27 mouse cellular contexts compared by ENCODE assay signal in genomic region chr17:35571477-35571876, GRCm38 (mm10). TPM values are rescaled to one million over a fixed set of nuclear protein-coding genes. Genes with fewer than 3 reads are reported as not detected.
DNase-seq lines count a peak whose midpoint lies in the region; ATAC-seq and TF ChIP-seq lines count a peak whose summit lies in the region.
"Had no signal": no experiment of that assay in that cellular context is flagged by ENCODE, and none has a peak within 500 bp of the region (broad histone marks: within the 10 kb centered on the region; RNA-seq: fewer than 3 reads in every experiment).

No protein-coding gene starts in this region.

- no peak for TF ChIP-seq EP300 in ES-Bruce4 (IDR thresholded peaks at IDR 0.05; ENCODE audit: insufficient read depth, low read depth, low read length)
- no peak for TF ChIP-seq EP300 in stomach, postnatal 0 days (optimal IDR thresholded peaks at IDR 0.05)

- 0 out of 2 replicates have a peak, but pooled peaks have one; percentile 31 for ATAC-seq in limb, embryonic 12.5 days (ENCODE audit: insufficient number of reproducible peaks, insufficient read depth, low FRiP score, low TSS enrichment, low read depth)
- no peak for ATAC-seq in stomach, postnatal 0 days (ENCODE audit: low FRiP score, low TSS enrichment)
- ATAC-seq in erythroid progenitor cell, adult 5-6 weeks (replicated peaks; ENCODE audit: low FRiP score, poor library complexity, severe bottlenecking) = no peak
- ATAC-seq: forebrain, embryonic 16.5 days; inflammation-experienced regulatory T-cells, adult 6 months had no signal

- no peak overlapping the region for H3K4me2 ChIP-seq in limb, embryonic 12.5 days
- H3K4me2 ChIP-seq in stomach, postnatal 0 days (replicated peaks; ENCODE audit: low read depth) = no peak overlapping the region
- H3K4me2 ChIP-seq: embryonic facial prominence, embryonic 15.5 days; heart, embryonic 12.5 days; hindbrain, embryonic 15.5 days had no signal

- 97% methylated on average over 7 of the region's 7 CpGs for WGBS in limb, embryonic 12.5 days
- 92% methylated on average over 7 of the region's 7 CpGs for WGBS in limb, embryonic 10.5 days
- 95% methylated on average over 7 of the region's 7 CpGs for WGBS in stomach, postnatal 0 days

- no peak for TF ChIP-seq POLR2A in ES-Bruce4 (IDR thresholded peaks at IDR 0.05; ENCODE audit: insufficient read depth, low read length)

- peaks cover 50% of the 10 kb centered on the region for H3K27me3 ChIP-seq in limb, embryonic 12.5 days
- peaks cover 59% of the 10 kb centered on the region for H3K27me3 ChIP-seq in limb, embryonic 10.5 days (ENCODE audit: low read depth, poor library complexity, severe bottlenecking)
- H3K27me3 ChIP-seq in E14TG2a.4 (ENCODE audit: insufficient read depth, low read length) (peaks cover 38% of the 10 kb centered on the region), ES-Bruce4 (ENCODE audit: control insufficient read depth, insufficient read depth, low read length, poor library complexity, severe bottlenecking) (no peaks in the 10 kb centered on the region)
- H3K27me3 ChIP-seq in stomach, postnatal 0 days (ENCODE audit: control insufficient read depth, insufficient read depth, low read length) = no peaks in the 10 kb centered on the region

- DNase-seq in limb, embryonic 10.5 days (ENCODE audit: low spot score) = no peak
- no peak for DNase-seq in stomach, postnatal 0 days (ENCODE audit: low spot score)
- DNase-seq: adrenal gland, adult 2 months; adrenal gland, postnatal 25 days; cerebellum, adult 2 months; cerebellum, postnatal 14 days; embryo, embryonic 11 days; gastrocnemius, adult 2 months; gastrocnemius, postnatal 25 days had no signal

- peaks cover 11% of the 10 kb centered on the region for H3K4me1 ChIP-seq in limb, embryonic 12.5 days (replicated peaks)
- peaks cover 12% of the 10 kb centered on the region; the same call in 1 of the 2 replicates for H3K4me1 ChIP-seq in limb, embryonic 10.5 days
- H3K4me1 ChIP-seq in E14TG2a.4 (replicated peaks; ENCODE audit: low read depth, low read length) (peaks cover 36% of the 10 kb centered on the region), ES-Bruce4 (ENCODE audit: control insufficient read depth, insufficient read depth, low read length) (peaks cover 2% of the 10 kb centered on the region)
- no peaks in the 10 kb centered on the region for H3K4me1 ChIP-seq in stomach, postnatal 0 days (replicated peaks; ENCODE audit: control insufficient read depth, insufficient read depth)

- H3K9me3 ChIP-seq in limb, embryonic 12.5 days = peaks cover 3% of the 10 kb centered on the region; the same call in 1 of the 2 replicates
- no peaks in the 10 kb centered on the region for H3K9me3 ChIP-seq in limb, embryonic 10.5 days (replicated peaks)
- H3K9me3 ChIP-seq in E14TG2a.4 (ENCODE audit: low read length) = no peaks in the 10 kb centered on the region
- no peaks in the 10 kb centered on the region for H3K9me3 ChIP-seq in ES-Bruce4 (replicated peaks; ENCODE audit: control insufficient read depth, insufficient read depth, low read length, poor library complexity, severe bottlenecking)
- H3K9me3 ChIP-seq in stomach, postnatal 0 days (ENCODE audit: control insufficient read depth, low read length) = no peaks in the 10 kb centered on the region
- H3K9me3 ChIP-seq: embryonic facial prominence, embryonic 15.5 days; heart, embryonic 12.5 days; hindbrain, embryonic 15.5 days had no signal

- no peak overlapping the region for H3K4me3 ChIP-seq in limb, embryonic 12.5 days (replicated peaks)
- no peak overlapping the region for H3K4me3 ChIP-seq in limb, embryonic 10.5 days
- H3K4me3 ChIP-seq in E14TG2a.4 (replicated peaks; ENCODE audit: low read length) (no peak overlapping the region), ES-Bruce4 (ENCODE audit: low read depth, low read length) (no peak overlapping the region)
- no peak overlapping the region for H3K4me3 ChIP-seq in stomach, postnatal 0 days (ENCODE audit: low read depth, low read length)
- H3K4me3 ChIP-seq: embryonic facial prominence, embryonic 15.5 days; erythroblast, embryonic 14.5 days; gastrocnemius, adult 2 months; heart, embryonic 12.5 days; hindbrain, embryonic 10.5 days; hindbrain, embryonic 15.5 days had no signal

- no peak overlapping the region for H3K9ac ChIP-seq in limb, embryonic 12.5 days (replicated peaks)
- no peak overlapping the region for H3K9ac ChIP-seq in ES-Bruce4 (ENCODE audit: low read depth, poor library complexity, severe bottlenecking)
- H3K9ac ChIP-seq in stomach, postnatal 0 days (ENCODE audit: low read length) = no peak overlapping the region
- H3K9ac ChIP-seq: embryonic facial prominence, embryonic 15.5 days; heart, embryonic 12.5 days; hindbrain, embryonic 15.5 days had no signal

- TF ChIP-seq CTCF in E14TG2a.4 (conservative IDR thresholded peaks at IDR 0.05; ENCODE audit: low read length) (peak; percentile 71), ES-Bruce4 (IDR thresholded peaks at IDR 0.05; ENCODE audit: low read depth, low read length) (peak; percentile 6)
- peak; percentile 21; the same call in 1 of the 2 replicates for TF ChIP-seq CTCF in stomach, postnatal 0 days (IDR thresholded peaks at IDR 0.05; ENCODE audit: low read depth)

- no peaks in the 10 kb centered on the region for H3K36me3 ChIP-seq in limb, embryonic 12.5 days
- no peaks in the 10 kb centered on the region for H3K36me3 ChIP-seq in limb, embryonic 10.5 days
- H3K36me3 ChIP-seq in E14TG2a.4 (ENCODE audit: insufficient read depth, low read length) (no peaks in the 10 kb centered on the region), ES-Bruce4 (ENCODE audit: control insufficient read depth, insufficient read depth, low read length, poor library complexity, severe bottlenecking) (no peaks in the 10 kb centered on the region)
- no peaks in the 10 kb centered on the region for H3K36me3 ChIP-seq in stomach, postnatal 0 days (ENCODE audit: control insufficient read depth, insufficient read depth, low read length)
- H3K36me3 ChIP-seq: embryonic facial prominence, embryonic 15.5 days; heart, embryonic 12.5 days; hindbrain, embryonic 10.5 days; hindbrain, embryonic 15.5 days had no signal

- H3K27ac ChIP-seq in limb, embryonic 12.5 days = no peak overlapping the region
- no peak overlapping the region for H3K27ac ChIP-seq in limb, embryonic 10.5 days
- no peak overlapping the region for H3K27ac ChIP-seq in ES-Bruce4 (ENCODE audit: insufficient read depth, low read length)
- no peak overlapping the region for H3K27ac ChIP-seq in stomach, postnatal 0 days (replicated peaks)
- H3K27ac ChIP-seq: embryonic facial prominence, embryonic 15.5 days; gastrocnemius, adult 2 months; hindbrain, embryonic 10.5 days; hindbrain, embryonic 15.5 days had no signal

RNA-seq across cellular contexts. Expression of gene 2300002M23Rik, which starts 4.2 kb away (rescaled TPM):
- polyA plus RNA-seq in limb, embryonic 12.5 days (2016; fragmentation: Nextera tagmentation; extraction: Ambion mirVana) = 0.17 TPM in 1 of 2 replicates, not detected in the other
- not detected in 2 replicates for polyA plus RNA-seq in limb, embryonic 10.5 days (2016; fragmentation: Nextera tagmentation; extraction: Ambion mirVana)
- polyA plus RNA-seq in ES-Bruce4 (2011; ENCODE audit: insufficient read depth, insufficient read length, low read depth, missing spikeins) = 0.46 TPM in 1 of 2 replicates, not detected in the other
- 234 and 311 TPM in 2 replicates for polyA plus RNA-seq in stomach, postnatal 0 days (2015; fragmentation: Nextera tagmentation; extraction: Ambion mirVana)
- not detected in 2 replicates for total RNA-seq in erythroid progenitor cell, adult 5-6 weeks (2015; ENCODE audit: low replicate concordance)
- not detected in 2 replicates for total RNA-seq in erythroid progenitor cell, adult 5-6 weeks (2017; ENCODE audit: low replicate concordance)
- total RNA-seq: adrenal gland, adult 2 months; adrenal gland, postnatal 25 days; common myeloid progenitor, adult 5-6 weeks; gastrocnemius, adult 2 months; gastrocnemius, postnatal 25 days; granulocyte monocyte progenitor cell, adult 5-6 weeks; heart, adult 8-10 months; heart, postnatal 25 days; MEL had no signal
- polyA plus RNA-seq: adrenal gland, adult 2 months; cerebellum, adult 2 months; embryonic facial prominence, embryonic 11.5 days; erythroblast, embryonic 14.5 days; forebrain, embryonic 11.5 days; forebrain, embryonic 16.5 days; heart, embryonic 12.5 days; hindbrain, embryonic 10.5 days; hindbrain, embryonic 15.5 days; inflammation-experienced regulatory T-cells, adult 6 months had no signal

RNA-seq across cellular contexts. Expression of gene Cdsn, which starts 19.5 kb away (rescaled TPM):
- not detected in 2 replicates for polyA plus RNA-seq in limb, embryonic 12.5 days (2016; fragmentation: Nextera tagmentation; extraction: Ambion mirVana)
- polyA plus RNA-seq in limb, embryonic 10.5 days (2016; fragmentation: Nextera tagmentation; extraction: Ambion mirVana) = not detected in 2 replicates
- polyA plus RNA-seq in ES-Bruce4 (2011; ENCODE audit: insufficient read depth, insufficient read length, low read depth, missing spikeins) = 0.33 TPM in 1 of 2 replicates, not detected in the other
- polyA plus RNA-seq in stomach, postnatal 0 days (2015; fragmentation: Nextera tagmentation; extraction: Ambion mirVana) = 106 and 139 TPM in 2 replicates
- total RNA-seq in erythroid progenitor cell, adult 5-6 weeks (2015; ENCODE audit: low replicate concordance) = not detected in 2 replicates
- not detected in 2 replicates for total RNA-seq in erythroid progenitor cell, adult 5-6 weeks (2017; ENCODE audit: low replicate concordance)
- total RNA-seq: common myeloid progenitor, adult 5-6 weeks; gastrocnemius, adult 2 months; granulocyte monocyte progenitor cell, adult 5-6 weeks had no signal
- polyA plus RNA-seq: embryonic facial prominence, embryonic 11.5 days; erythroblast, embryonic 14.5 days; forebrain, embryonic 11.5 days; forebrain, embryonic 16.5 days; inflammation-experienced regulatory T-cells, adult 6 months had no signal

RNA-seq across cellular contexts. Expression of gene Sfta2, which starts 29.9 kb away (rescaled TPM):
- polyA plus RNA-seq in limb, embryonic 12.5 days (2016; fragmentation: Nextera tagmentation; extraction: Ambion mirVana) = not detected in 2 replicates
- polyA plus RNA-seq in limb, embryonic 10.5 days (2016; fragmentation: Nextera tagmentation; extraction: Ambion mirVana) = not detected in 2 replicates
- not detected in 2 replicates for polyA plus RNA-seq in ES-Bruce4 (2011; ENCODE audit: insufficient read depth, insufficient read length, low read depth, missing spikeins)
- polyA plus RNA-seq in stomach, postnatal 0 days (2015; fragmentation: Nextera tagmentation; extraction: Ambion mirVana) = 7.6 and 8.6 TPM in 2 replicates
- total RNA-seq in erythroid progenitor cell, adult 5-6 weeks (2015; ENCODE audit: low replicate concordance) = not detected in 2 replicates
- total RNA-seq in erythroid progenitor cell, adult 5-6 weeks (2017; ENCODE audit: low replicate concordance) = not detected in 2 replicates
- total RNA-seq: adrenal gland, adult 2 months; adrenal gland, postnatal 25 days; common myeloid progenitor, adult 5-6 weeks; gastrocnemius, adult 2 months; gastrocnemius, postnatal 25 days; granulocyte monocyte progenitor cell, adult 5-6 weeks; heart, adult 8-10 months; heart, postnatal 25 days; MEL had no signal
- polyA plus RNA-seq: adrenal gland, adult 2 months; cerebellum, adult 2 months; embryonic facial prominence, embryonic 11.5 days; erythroblast, embryonic 14.5 days; forebrain, embryonic 11.5 days; forebrain, embryonic 16.5 days; heart, embryonic 12.5 days; hindbrain, embryonic 10.5 days; inflammation-experienced regulatory T-cells, adult 6 months had no signal

RNA-seq across cellular contexts. Expression of gene Psors1c2, which starts 38.5 kb away (rescaled TPM):
- 0.96 and 1.3 TPM in 2 replicates for polyA plus RNA-seq in limb, embryonic 12.5 days (2016; fragmentation: Nextera tagmentation; extraction: Ambion mirVana)
- polyA plus RNA-seq in limb, embryonic 10.5 days (2016; fragmentation: Nextera tagmentation; extraction: Ambion mirVana) = 1.4 TPM in 2 replicates
- 4.6 and 7.0 TPM in 2 replicates for polyA plus RNA-seq in ES-Bruce4 (2011; ENCODE audit: insufficient read depth, insufficient read length, low read depth, missing spikeins)
- 66.1 and 66.8 TPM in 2 replicates for polyA plus RNA-seq in stomach, postnatal 0 days (2015; fragmentation: Nextera tagmentation; extraction: Ambion mirVana)
- total RNA-seq in erythroid progenitor cell, adult 5-6 weeks (2015; ENCODE audit: low replicate concordance) = not detected in 2 replicates
- not detected in 2 replicates for total RNA-seq in erythroid progenitor cell, adult 5-6 weeks (2017; ENCODE audit: low replicate concordance)
- total RNA-seq: adrenal gland, adult 2 months; adrenal gland, postnatal 25 days; common myeloid progenitor, adult 5-6 weeks; gastrocnemius, adult 2 months; gastrocnemius, postnatal 25 days; granulocyte monocyte progenitor cell, adult 5-6 weeks; heart, adult 8-10 months; heart, postnatal 25 days had no signal
- polyA plus RNA-seq: adrenal gland, adult 2 months; cerebellum, adult 2 months had no signal

RNA-seq across cellular contexts. Expression of gene Cchcr1, which starts 54.6 kb away (rescaled TPM):
- 26.1 and 26.3 TPM in 2 replicates for polyA plus RNA-seq in limb, embryonic 12.5 days (2016; fragmentation: Nextera tagmentation; extraction: Ambion mirVana)
- 24.9 and 25.5 TPM in 2 replicates for polyA plus RNA-seq in limb, embryonic 10.5 days (2016; fragmentation: Nextera tagmentation; extraction: Ambion mirVana)
- 13.4 and 15.3 TPM in 2 replicates for polyA plus RNA-seq in ES-Bruce4 (2011; ENCODE audit: insufficient read depth, insufficient read length, low read depth, missing spikeins)
- polyA plus RNA-seq in stomach, postnatal 0 days (2015; fragmentation: Nextera tagmentation; extraction: Ambion mirVana) = 7.1 and 7.4 TPM in 2 replicates
- total RNA-seq in erythroid progenitor cell, adult 5-6 weeks (2015; ENCODE audit: low replicate concordance) = 32.7 and 49.4 TPM in 2 replicates
- total RNA-seq in erythroid progenitor cell, adult 5-6 weeks (2017; ENCODE audit: low replicate concordance) = 48.4 and 83.3 TPM in 2 replicates

Comparison
In these comparisons a context has a peak if more than half of its experiments do, and no peak if none do; other contexts are left out.
1. CTCF ChIP-seq: peak in every context shown above with its lines; median percentile 71 in E14TG2a.4; 21 in stomach, postnatal 0 days; 6 in ES-Bruce4.
2. RNA of gene 2300002M23Rik, which starts 4.2 kb away (polyA plus RNA-seq): 234 to 311 TPM in stomach, postnatal 0 days; 0.46 TPM in ES-Bruce4, 0.17 TPM in limb, embryonic 12.5 days and not detected in limb, embryonic 10.5 days; every median in the first group is over 100 times any median in the second.
3. RNA of gene Cdsn, which starts 19.5 kb away (polyA plus RNA-seq): 106 to 139 TPM in stomach, postnatal 0 days; 0.33 TPM in ES-Bruce4, not detected in limb, embryonic 12.5 days and not detected in limb, embryonic 10.5 days; every median in the first group is over 10 times any median in the second.